8 mouse cellular contexts compared by ENCODE assay signal in genomic region chr19:29024391-29024947, GRCm38 (mm10). TPM values are rescaled to one million over a fixed set of nuclear protein-coding genes. Genes with fewer than 3 reads are reported as not detected.
A peak's percentile ranks its signal among the peaks of the same experiment; 100 is the strongest.
DNase-seq lines count a peak whose midpoint lies in the region; ATAC-seq and TF ChIP-seq lines count a peak whose summit lies in the region.

No protein-coding gene starts in this region.

- 40% methylated on average over 11 of the region's 11 CpGs for WGBS in lung, postnatal 0 days

- H3K27ac ChIP-seq in gastrocnemius, adult 2 months, result 0 out of 2 replicates have a peak overlapping the region, but pooled peaks have one; percentile 6
- no peak overlapping the region for H3K27ac ChIP-seq in lung, postnatal 0 days (ENCODE audit: low read length)
- peak overlapping the region; percentile 61; the same call in 1 of the 2 replicates for H3K27ac ChIP-seq in testis, adult 2 months (ENCODE audit: control insufficient read depth, insufficient read depth, low read depth, low read length)

- no peak overlapping the region for H3K9ac ChIP-seq in lung, postnatal 0 days (replicated peaks; ENCODE audit: low read depth)

- no peak overlapping the region for H3K4me3 ChIP-seq in gastrocnemius, adult 2 months
- H3K4me3 ChIP-seq in lung, postnatal 0 days (ENCODE audit: low read depth, low read length), result no peak overlapping the region
- no peak overlapping the region for H3K4me3 ChIP-seq in testis, adult 2 months (ENCODE audit: control insufficient read depth, low read depth, low read length)

- H3K4me2 ChIP-seq in lung, postnatal 0 days (replicated peaks; ENCODE audit: low read depth, low read length), result no peak overlapping the region

- no peak for TF ChIP-seq CTCF in gastrocnemius, adult 2 months (IDR thresholded peaks at IDR 0.05)
- TF ChIP-seq CTCF in lung, postnatal 0 days (IDR thresholded peaks at IDR 0.05), result no peak
- TF ChIP-seq CTCF in testis, adult 2 months (IDR thresholded peaks at IDR 0.05; ENCODE audit: control insufficient read depth, insufficient read depth, insufficient replicate concordance, low read depth, low read length), result no peak

- H3K27me3 ChIP-seq in lung, postnatal 0 days (replicated peaks; ENCODE audit: insufficient read depth, low read length), result no peaks in the 10 kb centered on the region
- H3K27me3 ChIP-seq in testis, adult 2 months (ENCODE audit: control insufficient read depth, insufficient read depth, low read length), result no peaks in the 10 kb centered on the region

- TF ChIP-seq EP300 in lung, postnatal 0 days (IDR thresholded peaks at IDR 0.05), result peak; percentile 15; the same call in 1 of the 2 replicates

- TF ChIP-seq POLR2A in testis, adult 2 months (IDR thresholded peaks at IDR 0.05; ENCODE audit: control insufficient read depth, low read depth, low read length), result no peak

- no peaks in the 10 kb centered on the region for H3K9me3 ChIP-seq in lung, postnatal 0 days (ENCODE audit: low read length)

- peaks cover 17% of the 10 kb centered on the region for H3K36me3 ChIP-seq in lung, postnatal 0 days (ENCODE audit: insufficient read depth, low read length)
- H3K36me3 ChIP-seq in testis, adult 2 months (ENCODE audit: control insufficient read depth, insufficient read depth, low read length), result no peaks in the 10 kb centered on the region; the same call in 1 of the 2 replicates

- DNase-seq in gastrocnemius, adult 2 months, result no peak
- DNase-seq in gastrocnemius, adult 8-10 months (ENCODE audit: low spot score in 2 of 2), result no peak
- DNase-seq in cerebellum, postnatal 14 days, result peak; percentile 36 to 43
- peak; percentile 39 to 58 for DNase-seq in heart, postnatal 14 days
- DNase-seq in lung, postnatal 0 days (ENCODE audit: low spot score), result peak; percentile 53
- DNase-seq in gastrocnemius, postnatal 10 days, result no peak
- DNase-seq in thymus, adult 18-20 months, result no peak

- ATAC-seq in lung, postnatal 0 days, result peak; percentile 77

- no peaks in the 10 kb centered on the region for H3K4me1 ChIP-seq in lung, postnatal 0 days (ENCODE audit: insufficient read depth, low read depth, low read length)
- H3K4me1 ChIP-seq in testis, adult 2 months (ENCODE audit: control insufficient read depth, insufficient read depth, low read length), result peaks cover 2% of the 10 kb centered on the region; the same call in 1 of the 2 replicates

- intact Hi-C loops in gastrocnemius, adult 2 months (cut with DNase I), result no loop called here
- intact Hi-C loops in heart, postnatal 14 days (cut with DNase I), result loop anchor here (2.0 kb wide), 1 partner anchor 34 kb away; the partner anchor contains the start of gene Cdc37l1

RNA-seq across cellular contexts. Expression of gene Ak3, which starts 23.3 kb away (rescaled TPM):
- 10 to 100 TPM; 38.1 to 54.4 TPM for total RNA-seq in gastrocnemius, adult 2 months (2021)
- 10 to 100 TPM; 32.4 to 42.5 (median 39.8) TPM for total RNA-seq in gastrocnemius, adult 8-10 months (2022)
- total RNA-seq in heart, postnatal 14 days (2021), result 10 to 100 TPM; 86.6 to 88.6 TPM
- polyA plus RNA-seq in lung, postnatal 0 days (2015; fragmentation: Nextera tagmentation; extraction: Ambion mirVana), result 79.3 and 81.1 TPM in 2 replicates
- polyA plus RNA-seq in testis, adult 2 months (2012; rRNA removed), result 13.2 and 13.6 TPM in 2 replicates
- 10 to 100 TPM; 60.1 to 61.7 TPM for total RNA-seq in gastrocnemius, postnatal 10 days (2021)

RNA-seq across cellular contexts. Expression of gene Cdc37l1, which starts 34.3 kb away (rescaled TPM):
- 10 to 100 TPM; 44.8 to 55.5 TPM for total RNA-seq in gastrocnemius, adult 2 months (2021)
- total RNA-seq in gastrocnemius, adult 8-10 months (2022), result 10 to 100 TPM; 38.6 to 45.9 (median 40.0) TPM
- total RNA-seq in heart, postnatal 14 days (2021), result 10 to 100 TPM; 67.5 to 74.0 TPM
- polyA plus RNA-seq in lung, postnatal 0 days (2015; fragmentation: Nextera tagmentation; extraction: Ambion mirVana), result 21.2 and 23.4 TPM in 2 replicates
- 19.9 and 26.8 TPM in 2 replicates for polyA plus RNA-seq in testis, adult 2 months (2012; rRNA removed)
- total RNA-seq in gastrocnemius, postnatal 10 days (2021), result 10 to 100 TPM; 31.4 to 38.1 TPM

RNA-seq across cellular contexts. Expression of gene 4430402I18Rik, which starts 56.9 kb away (rescaled TPM):
- total RNA-seq in gastrocnemius, adult 2 months (2021), result 1 to 10 TPM; 2.1 to 2.6 TPM
- 1 to 10 TPM; 1.3 to 2.4 (median 1.8) TPM for total RNA-seq in gastrocnemius, adult 8-10 months (2022)
- 10 to 100 TPM; 14.2 to 14.9 TPM for total RNA-seq in heart, postnatal 14 days (2021)
- 5.9 and 6.7 TPM in 2 replicates for polyA plus RNA-seq in lung, postnatal 0 days (2015; fragmentation: Nextera tagmentation; extraction: Ambion mirVana)
- polyA plus RNA-seq in testis, adult 2 months (2012; rRNA removed), result 190 and 233 TPM in 2 replicates
- total RNA-seq in gastrocnemius, postnatal 10 days (2021), result 1 to 10 TPM in 1 of 2 experiments, under 1 TPM in 1; 0.66 to 1.1 TPM

Comparison
In these comparisons a context has a peak if more than half of its experiments do, and no peak if none do; other contexts are left out.
1. DNase-seq: peak in cerebellum, postnatal 14 days (2 of 2), heart, postnatal 14 days (2 of 2) and lung, postnatal 0 days (single experiment); none in gastrocnemius, adult 2 months (single experiment), gastrocnemius, adult 8-10 months (0 of 2), gastrocnemius, postnatal 10 days (single experiment) and thymus, adult 18-20 months (0 of 2).
2. RNA of gene 4430402I18Rik, which starts 56.9 kb away (total RNA-seq): 14.2 to 14.9 TPM in heart, postnatal 14 days; 2.1 to 2.6 TPM in gastrocnemius, adult 2 months, 1.3 to 2.4 TPM in gastrocnemius, adult 8-10 months and 0.66 to 1.1 TPM in gastrocnemius, postnatal 10 days; every median in the first group is over 4 times any median in the second.